Mouse (Mus musculus) thymus, adult 2 months (tissue): ENCODE results near the gene Safb2.

Source experiments
- CTCF ChIP-seq: fragments of 200-500 bp; IDR thresholded peaks from 2 replicates; pipeline ENCODE4 v1.5.1; 2012; ENCODE audit warnings: mild to moderate bottlenecking, control low read depth, low read length, moderate library complexity, borderline replicate concordance; ENCODE audit not compliant: control insufficient read depth, poor library complexity, insufficient read depth; ENCODE audit errors: extremely low read depth
- POLR2A ChIP-seq: fragments of 200-500 bp; IDR thresholded peaks from 2 replicates; pipeline ENCODE4 v1.6.1; 2012; ENCODE audit warnings: mild to moderate bottlenecking, low read length, control low read depth, moderate library complexity; ENCODE audit not compliant: control insufficient read depth, poor library complexity, insufficient read depth; ENCODE audit errors: extremely low read depth

DNA sequence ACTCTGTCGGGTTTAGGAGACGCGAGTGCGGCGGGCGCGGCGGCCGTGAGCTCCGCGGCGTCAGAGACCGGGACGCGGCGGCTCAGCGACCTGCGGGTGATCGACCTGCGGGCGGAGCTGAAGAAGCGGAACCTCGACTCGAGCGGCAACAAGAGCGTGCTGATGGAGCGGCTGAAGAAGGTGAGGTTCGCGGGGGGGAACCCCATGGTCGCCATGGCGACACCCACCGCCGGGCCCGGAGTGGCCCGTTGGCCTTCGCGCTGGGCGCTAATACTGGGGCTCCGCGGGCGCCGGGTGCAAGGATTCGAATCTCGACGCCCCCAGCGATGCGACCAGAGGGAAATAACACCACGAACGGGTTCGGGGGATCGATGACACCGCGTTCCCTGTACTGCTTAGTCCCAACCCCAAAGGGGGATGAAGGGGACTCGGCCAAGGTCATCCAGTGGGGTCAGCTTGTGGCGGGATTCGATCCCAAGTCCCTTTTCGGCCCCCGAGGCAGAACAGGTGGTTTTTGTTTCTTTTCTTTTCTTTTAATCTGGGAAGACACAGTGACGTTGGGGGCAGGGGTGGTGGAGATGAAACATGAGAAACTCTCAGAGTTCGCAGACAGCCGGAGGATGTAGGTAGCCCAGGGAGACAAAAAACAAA lies 911 bp upstream of the Safb2 start:
- TF ChIP-seq POLR2A (no peak), CTCF (no peak)
